Mouse (Mus musculus): Measurements from ENCODE around the gene Foxj3.
"Not testable (repeated sequence)": the region's sequence is repeated elsewhere in the genome, so short reads cannot be mapped to it uniquely, and the experiment has no call there.

Foxj3 gene

GRCm38 (mm10) chr4:119536615-119537014, at the start of gene Foxj3:
TSS of gene Foxj3 (plus strand) at chr4:119537004.
- DNase-seq = not testable (repeated sequence)

- DNase-seq = no peak
Observed at GRCm38 (mm10) chr4:119489666-119490065, 47.1 kb upstream of the Foxj3 start.

DNA sequence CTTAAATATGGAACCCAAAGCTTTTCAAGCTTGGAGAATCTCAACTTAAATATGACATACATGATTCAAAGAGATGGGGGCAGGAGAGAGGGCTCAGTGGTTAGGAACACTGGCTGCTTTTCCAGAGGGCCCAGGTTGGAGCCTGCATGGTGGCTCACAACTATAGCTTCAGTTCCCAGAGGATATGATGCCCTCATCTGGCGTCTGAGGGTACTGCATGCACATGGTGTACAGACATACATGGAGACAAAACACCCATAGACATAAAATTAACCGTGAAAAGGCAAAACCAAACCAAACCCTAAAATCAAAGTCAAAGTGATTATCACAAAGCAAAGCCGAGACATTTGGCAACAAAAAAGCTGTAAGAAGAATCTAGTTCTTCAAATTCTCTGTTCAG, 46.0 kb upstream of the Foxj3 start:
- DNase-seq = peak; percentile 41

GRCm38 (mm10) chr4:119492291-119492932, 44.4 kb upstream of the Foxj3 start, which contains the start of gene Rimkla:
TSS of gene Rimkla (minus strand) at chr4:119492628.
- peak; percentile 51 for DNase-seq

DNA sequence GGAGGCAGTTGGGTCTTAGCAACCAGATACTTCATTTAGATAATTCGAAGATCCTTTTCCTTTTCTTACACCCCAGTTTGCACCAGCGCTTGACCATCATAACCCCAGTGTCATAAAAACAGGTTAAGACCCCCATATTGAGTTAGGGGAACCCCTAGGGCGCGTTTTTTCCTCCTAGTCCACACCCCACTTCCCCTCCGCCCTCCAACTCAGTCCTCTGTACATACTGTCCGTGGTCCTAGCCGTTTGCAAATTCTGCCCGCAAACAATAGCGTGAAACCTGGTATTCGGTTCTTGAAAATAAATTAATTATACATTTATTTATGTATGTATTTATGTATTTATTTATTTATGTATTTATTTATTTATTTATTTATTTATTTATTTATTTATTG, 43.9 kb upstream of the Foxj3 start:
- DNase-seq = no peak

DNA sequence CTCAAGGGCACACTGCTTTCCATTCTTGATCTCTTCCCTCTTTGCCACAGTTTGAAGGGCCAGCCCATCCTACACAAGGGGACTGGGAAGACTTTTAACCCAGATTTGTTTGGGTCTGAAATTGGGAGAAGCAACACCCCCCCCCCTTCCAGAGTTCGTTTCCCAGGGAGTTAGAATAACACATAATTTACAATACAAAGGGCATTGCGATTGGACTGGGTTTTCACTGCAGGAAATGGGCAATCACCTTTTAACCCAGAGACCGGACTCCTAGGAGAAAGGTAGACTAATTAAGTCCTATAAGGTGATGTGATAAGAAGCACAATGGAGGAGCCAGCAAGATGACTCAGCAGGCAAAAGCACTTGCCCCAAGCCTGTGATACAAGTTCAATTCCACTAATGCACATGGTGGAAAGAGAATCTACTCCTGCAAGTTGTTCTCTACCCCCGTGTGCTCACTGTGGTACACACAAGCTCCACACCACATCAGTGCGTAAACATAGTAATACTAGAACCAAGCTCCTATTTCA, 38.4 kb upstream of the Foxj3 start:
- no peak for DNase-seq

GRCm38 (mm10) chr4:119511591-119511990, 25.2 kb upstream of the Foxj3 start:
- DNase-seq = no peak

DNA sequence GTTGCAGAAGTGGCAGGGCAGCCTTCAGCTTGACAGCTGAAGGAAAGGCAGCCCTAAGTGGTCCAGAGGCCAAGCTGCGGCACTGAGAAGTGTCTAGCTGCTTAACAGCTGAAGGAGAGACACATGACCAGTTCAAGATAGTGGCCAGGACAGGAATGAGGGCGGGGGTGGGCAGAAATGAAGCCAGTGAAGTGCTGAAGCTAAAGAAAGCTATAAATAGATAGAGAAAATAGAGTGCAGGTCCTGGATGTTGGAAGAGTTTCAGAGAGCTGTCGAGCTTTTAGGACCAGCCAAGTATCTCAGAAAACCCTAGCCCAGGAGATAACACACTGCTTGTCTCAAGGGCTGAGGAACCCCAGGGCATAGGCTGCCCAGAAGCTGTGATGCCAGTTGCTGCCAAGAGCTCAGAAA, 24.1 kb upstream of the Foxj3 start:
- no peak for DNase-seq

- no peak for DNase-seq
Observed at GRCm38 (mm10) chr4:119523575-119523974, 13.2 kb upstream of the Foxj3 start.

- DNase-seq = no peak
Observed at GRCm38 (mm10) chr4:119524010-119524409, 12.8 kb upstream of the Foxj3 start.

DNA sequence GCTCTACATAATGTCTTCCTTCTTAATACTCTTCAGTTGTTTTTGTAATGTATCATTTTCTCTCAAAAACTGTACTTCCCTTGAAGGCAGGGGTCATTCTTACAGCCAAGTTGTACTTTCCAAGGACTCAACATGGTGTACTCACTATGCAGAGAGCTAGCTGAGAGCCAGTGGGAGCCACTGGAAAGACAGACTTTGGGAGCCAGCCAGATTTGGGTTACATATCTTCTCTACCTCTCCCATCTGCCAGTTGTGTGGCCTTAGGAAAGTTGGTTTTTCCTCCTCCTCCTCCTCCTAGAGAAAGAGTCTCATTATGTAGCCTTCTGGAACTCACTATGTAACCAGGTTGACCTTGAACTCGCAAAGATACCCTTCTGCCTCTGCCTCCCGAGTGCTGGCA, 12.3 kb upstream of the Foxj3 start:
- DNase-seq = no peak

DNA sequence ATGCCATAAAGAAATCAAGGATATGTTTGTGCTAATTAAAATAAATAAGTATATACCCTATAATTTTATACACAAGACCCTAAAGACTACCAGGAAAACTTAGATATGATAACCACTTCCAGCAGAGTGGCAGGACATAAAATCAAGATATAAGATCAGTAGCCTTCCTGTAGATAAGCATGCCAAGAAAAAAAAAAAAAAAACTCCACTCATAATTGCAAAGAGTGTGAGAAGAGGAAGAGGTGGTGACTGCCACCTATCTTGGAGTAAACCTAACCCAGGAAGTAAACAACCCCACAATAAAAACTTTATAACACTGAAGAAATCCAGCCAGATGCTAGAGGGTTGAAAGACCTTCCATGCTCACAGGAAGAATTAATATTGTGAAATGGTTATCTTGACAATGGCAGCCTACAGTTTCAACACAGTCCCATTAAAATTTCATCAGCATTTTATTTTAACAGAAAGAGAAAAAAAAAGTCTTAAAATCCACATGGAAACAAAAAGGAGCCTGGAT, 10.4 kb upstream of the Foxj3 start:
- DNase-seq = no peak

DNA sequence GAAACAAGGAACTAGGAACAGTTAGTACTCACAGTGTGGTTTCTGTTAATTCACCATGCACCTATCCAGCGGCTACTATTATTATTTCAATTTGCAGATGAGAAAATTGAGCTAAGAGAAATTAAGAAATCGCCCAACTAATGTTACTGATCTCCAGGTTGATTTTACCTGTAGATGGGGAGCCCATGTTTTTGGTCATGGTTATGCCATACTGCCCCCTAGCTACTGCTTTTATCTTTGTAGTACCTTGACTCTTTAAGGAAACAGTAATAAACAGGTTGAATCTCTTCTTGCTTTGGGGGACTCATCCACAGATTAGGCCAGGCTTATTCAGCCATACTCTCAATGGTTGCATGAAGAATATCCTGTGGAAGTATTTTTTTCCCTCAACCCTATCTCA, 5.0 kb upstream of the Foxj3 start:
- DNase-seq = no peak

DNA sequence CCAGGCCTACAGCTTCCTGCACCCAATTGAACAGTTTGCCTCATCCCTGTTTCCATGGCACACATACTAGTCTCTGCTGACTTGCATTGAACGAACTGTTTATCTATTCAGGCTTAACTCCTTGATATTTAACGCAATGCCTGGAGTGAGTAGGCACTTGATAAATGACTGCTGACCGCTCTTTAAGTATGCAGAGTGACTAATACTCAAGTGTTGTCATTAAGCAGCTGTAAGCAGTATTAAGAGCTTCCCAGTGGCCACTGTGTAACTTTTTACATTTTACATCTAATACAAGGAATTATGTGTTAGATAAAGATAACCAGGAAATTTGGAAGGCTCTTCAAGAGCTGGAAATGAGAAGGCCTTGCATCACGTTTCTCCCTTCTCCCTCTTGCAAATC, 1.7 kb upstream of the Foxj3 start:
- DNase-seq = no peak

- DNase-seq = no peak
Observed at GRCm38 (mm10) chr4:119537436-119537835, 632 bp downstream of the Foxj3 start.

DNA sequence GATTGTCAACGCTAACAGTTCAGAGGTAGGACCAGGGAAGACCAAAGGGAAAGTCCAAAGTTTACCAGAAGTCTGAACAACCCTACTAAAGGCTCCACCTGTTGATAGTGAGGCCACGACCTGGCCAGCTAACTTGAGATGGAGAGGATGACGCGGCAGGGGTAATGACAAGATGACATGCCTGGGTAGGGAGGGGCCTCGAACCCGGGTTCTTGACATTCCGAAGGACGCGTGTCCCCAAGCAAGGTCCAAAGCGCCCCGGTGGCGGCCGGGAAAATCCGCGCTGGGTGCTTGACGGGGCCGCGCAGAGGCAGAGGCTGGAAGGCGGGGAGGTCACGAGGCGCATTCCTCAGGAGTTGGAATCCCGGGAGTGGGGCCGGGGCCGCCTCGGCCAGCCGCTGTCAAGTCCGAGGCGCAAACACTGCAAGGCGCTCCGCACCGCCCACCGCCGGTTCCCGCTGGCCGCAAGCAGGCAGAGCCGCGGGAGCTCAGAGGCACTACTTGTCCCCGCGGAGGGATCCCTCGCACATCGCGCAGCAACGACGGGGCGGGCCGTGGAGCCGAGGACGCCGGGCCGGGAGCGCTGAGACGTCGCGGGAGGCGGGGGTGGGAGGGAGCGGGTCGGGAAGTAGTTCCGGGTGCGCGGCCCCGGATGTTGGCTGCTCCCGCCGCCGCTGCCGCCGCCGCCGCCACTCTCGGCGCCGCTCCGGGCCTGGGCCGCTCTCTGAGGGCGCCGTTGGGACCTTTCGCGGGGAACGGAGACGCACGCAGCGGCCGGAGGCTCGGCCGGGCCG, 2.4 kb downstream of the Foxj3 start, which contains the start of gene Frg2f1:
Gene Frg2f1 (minus strand): TSS at position 499 of the 794 bp plus-strand sequence.
- DNase-seq = peak; percentile 93

- DNase-seq = peak; percentile 42
Observed at GRCm38 (mm10) chr4:119539836-119540532, 3.2 kb downstream of the Foxj3 start.

GRCm38 (mm10) chr4:119540533-119540890, 3.7 kb downstream of the Foxj3 start:
- no peak for DNase-seq

DNA sequence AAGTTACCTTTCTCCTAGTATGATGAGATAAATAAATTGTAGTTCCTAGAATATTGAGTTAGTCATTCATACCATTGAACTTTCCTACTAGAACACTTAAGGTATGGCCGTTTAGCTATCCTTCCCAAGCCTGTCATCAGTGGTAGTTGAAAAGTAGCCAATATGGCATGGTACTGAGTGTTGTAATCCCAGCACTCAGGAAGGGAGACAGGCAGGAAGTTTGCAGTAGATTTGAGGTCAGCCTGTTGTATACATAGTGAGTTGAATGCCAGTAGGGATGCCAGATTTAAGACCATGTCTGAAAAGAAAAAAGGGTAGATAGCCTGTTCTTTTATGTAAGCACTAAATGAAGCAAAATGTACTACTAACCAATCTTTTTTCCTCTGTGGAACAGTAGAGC, 14.1 kb downstream of the Foxj3 start:
- no peak for DNase-seq

DNA sequence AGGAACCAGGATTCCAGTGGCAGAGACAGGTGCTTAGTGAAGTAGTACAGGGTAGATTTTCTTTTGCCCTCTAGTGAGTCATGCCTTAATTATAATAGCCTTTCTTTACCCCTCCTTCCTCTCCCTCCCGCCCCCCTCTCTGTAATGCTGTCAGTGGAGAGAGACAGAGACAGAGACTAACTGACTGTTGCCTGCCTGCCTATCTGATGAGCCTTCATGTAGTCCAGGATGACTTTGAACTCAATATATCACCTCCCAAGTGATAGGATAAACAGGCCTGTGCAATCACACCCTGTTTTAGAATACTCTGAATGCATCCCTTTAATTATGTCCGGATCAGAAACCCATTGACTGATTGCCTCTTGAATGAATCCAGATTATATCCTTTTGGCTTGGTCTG, 18.7 kb downstream of the Foxj3 start:
- no peak for DNase-seq

DNA sequence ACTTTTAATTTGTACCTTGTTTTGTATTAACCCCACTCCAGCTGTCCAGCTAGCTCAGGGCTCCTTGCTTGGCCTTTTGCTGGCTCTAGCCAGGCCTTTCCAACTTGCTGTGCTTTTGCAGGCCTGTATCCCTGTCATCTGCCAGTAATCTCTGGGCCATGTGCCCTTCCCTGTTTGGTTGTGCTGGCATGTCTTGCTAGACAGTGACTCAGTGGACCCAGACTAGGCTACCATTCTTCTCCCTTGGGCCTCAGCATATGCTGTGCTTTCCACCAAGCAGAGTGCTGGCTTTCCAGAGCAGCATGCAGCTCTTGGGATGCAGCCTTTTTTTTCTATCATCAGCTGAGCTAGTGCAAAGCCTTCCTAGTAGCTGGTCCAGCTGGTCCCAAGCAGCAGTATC, 26.3 kb downstream of the Foxj3 start:
- DNase-seq = no peak

GRCm38 (mm10) chr4:119566322-119566835, 29.6 kb downstream of the Foxj3 start:
- no peak for DNase-seq

GRCm38 (mm10) chr4:119572682-119573081, 35.9 kb downstream of the Foxj3 start:
- no peak for DNase-seq

Measured in liver (tissue).